Mouse (Mus musculus) ES-E14 (cell line): ENCODE measurements around the gene Rfk.

Source experiments
- CHD2 ChIP-seq: IDR thresholded peaks from 2 replicates; pipeline ENCODE4 v1.6.1; 2014; ENCODE audit warnings: mild to moderate bottlenecking, low read depth, low read length, inconsistent platforms
- HCFC1 ChIP-seq: IDR thresholded peaks from 2 replicates; pipeline ENCODE4 v1.6.1; 2012; ENCODE audit warnings: low read length, inconsistent platforms, borderline replicate concordance; ENCODE audit not compliant: insufficient read depth
- ZNF384 ChIP-seq: IDR thresholded peaks from 2 replicates; pipeline ENCODE4 v1.6.1; 2012; ENCODE audit warnings: low read depth, low read length, inconsistent platforms

GRCm38 (mm10) chr19:17355950-17356867 lies 37.6 kb upstream of the Rfk start:
- no peak for TF ChIP-seq CHD2
- TF ChIP-seq ZNF384: no peak
- no peak for TF ChIP-seq HCFC1
